Mouse (Mus musculus) embryo, embryonic 11 days (tissue): ENCODE measurements around the gene Gins1.

Source experiments
- DNase-seq: peaks from one replicate; pipeline ENCODE4 v3.0.0-alpha.2; 2015

Gene Gins1

GRCm38 (mm10) chr2:150964641-150965040, 59.4 kb downstream of the Gins1 start:
- DNase-seq: no peak

- no peak for DNase-seq
Measured at GRCm38 (mm10) chr2:150965951-150966350, 60.8 kb downstream of the Gins1 start.

DNA sequence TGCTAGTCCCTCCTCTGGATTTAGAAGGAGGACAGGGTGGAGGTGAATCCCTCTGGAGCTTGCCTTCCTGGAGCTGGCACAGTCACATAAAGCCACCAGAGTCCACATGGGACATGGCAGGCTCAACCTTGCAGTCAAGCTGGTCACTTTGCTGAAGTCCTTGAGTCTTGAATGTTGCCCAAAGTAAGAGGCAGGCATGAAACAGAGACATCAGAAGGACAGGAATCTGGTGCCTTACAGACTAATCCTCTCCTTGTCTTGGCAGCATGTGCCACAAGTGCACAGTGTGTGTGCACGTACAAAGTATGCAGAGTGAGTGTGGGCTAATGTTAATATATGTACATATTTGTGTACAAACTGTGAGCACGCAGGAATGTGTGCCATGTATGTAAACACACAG, 62.3 kb downstream of the Gins1 start:
- DNase-seq: no peak

GRCm38 (mm10) chr2:150969231-150969630, 64.0 kb downstream of the Gins1 start:
- DNase-seq: no peak

DNA sequence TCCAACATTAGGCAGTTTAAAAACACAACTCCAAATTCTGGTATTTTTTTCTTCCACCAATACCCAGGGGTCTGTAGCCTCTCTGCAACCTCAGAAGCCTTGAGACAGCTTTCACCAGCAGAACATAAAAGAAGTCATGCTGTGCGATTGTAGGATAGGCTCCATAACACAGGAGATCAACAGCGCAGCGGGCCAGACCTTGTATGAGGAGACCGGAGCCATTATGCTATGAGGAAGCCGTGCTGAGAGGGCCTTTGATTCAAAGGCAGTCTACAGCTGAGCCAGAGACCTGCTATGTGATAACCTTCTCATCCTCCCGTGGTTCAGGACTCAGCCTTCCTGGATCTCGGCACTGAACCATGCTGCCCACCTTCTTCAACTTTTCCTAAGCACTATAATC, 66.7 kb downstream of the Gins1 start:
- no peak for DNase-seq

DNA sequence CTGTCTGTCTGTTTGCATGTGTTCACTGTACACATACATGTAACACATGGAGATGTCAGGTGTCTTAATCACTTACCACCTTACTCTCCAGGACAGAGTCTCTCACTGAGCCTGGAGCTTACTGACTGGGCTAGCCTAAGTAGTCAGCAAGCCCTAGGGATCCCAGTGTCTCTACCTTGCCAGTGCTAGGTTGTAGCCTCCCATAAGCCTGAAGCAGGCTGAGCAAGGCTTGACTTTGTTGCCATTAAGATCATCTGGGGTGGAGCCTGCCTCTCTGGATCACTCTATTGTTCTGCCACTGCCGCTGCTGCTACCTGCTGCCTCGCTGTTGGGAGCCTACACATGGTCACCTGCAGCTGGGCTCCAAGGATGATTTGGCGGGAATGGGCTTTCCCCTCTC, 67.5 kb downstream of the Gins1 start:
- no peak for DNase-seq

- DNase-seq: no peak
Measured at GRCm38 (mm10) chr2:150973401-150974115, 68.4 kb downstream of the Gins1 start.

GRCm38 (mm10) chr2:150976871-150977270, 71.7 kb downstream of the Gins1 start:
- no peak for DNase-seq

DNA sequence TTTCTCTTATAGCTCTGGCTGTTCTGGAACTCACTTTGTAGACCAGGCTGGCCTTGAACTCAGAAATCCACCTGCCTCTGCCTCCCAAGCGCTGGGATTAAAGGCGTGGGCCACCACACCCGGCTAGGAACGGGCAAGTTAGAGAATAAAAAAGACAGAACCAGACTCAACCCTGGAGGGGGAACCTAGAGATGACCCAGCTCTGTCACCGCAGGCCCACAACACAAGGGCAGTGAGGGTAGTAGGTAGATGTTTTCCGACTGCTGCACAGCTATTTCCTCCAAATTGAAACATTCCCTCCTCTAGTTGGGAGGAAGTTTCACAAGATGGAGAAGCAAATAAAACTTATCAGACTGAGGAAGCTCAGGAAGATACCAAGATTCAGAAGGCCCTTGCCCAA, 72.5 kb downstream of the Gins1 start:
- DNase-seq: no peak

GRCm38 (mm10) chr2:150978791-150979190, 73.6 kb downstream of the Gins1 start:
- DNase-seq: no peak

DNA sequence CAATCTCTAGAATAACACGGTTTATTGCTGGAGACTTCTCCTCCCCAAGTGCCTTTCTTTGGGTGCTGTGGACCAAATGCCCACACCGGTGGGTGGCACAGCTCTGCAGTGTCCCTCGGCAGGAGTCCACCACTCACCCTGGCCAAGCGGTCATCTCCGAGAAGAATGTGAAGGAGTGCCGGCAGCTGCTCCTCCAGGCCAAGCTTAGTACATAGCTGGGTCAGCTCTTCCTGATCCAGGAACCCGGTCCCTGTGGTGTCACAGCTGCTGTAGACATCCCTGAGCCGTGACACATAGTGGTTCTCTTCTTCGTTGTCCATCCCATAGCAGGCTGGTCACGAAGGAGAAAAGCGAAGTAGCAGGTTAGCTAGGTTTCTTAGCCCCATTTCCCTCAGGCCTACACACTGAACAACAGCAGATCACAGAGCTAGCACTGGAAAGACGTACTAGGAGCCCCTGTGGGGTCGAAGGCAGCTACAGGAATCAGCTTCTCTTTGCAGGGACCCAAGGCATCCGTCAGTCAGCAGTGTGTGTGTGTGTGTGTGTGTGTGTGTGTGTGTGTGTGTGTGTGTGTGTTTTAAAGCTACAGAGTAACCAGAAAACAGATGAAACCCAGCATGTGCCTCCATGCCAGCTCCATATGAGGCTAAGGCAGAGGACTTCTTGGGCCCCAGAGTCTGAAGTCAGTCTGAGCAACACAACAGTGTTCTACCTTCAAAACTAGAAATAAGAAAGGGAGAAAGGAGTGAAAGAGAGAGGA, 74.8 kb downstream of the Gins1 start:
- no peak for DNase-seq
